Mouse (Mus musculus) erythroid progenitor cell, adult 5-6 weeks (primary cell): ENCODE results near the gene Gin1. TPM values are rescaled to one million over a fixed set of nuclear protein-coding genes. Genes with fewer than 3 reads are reported as not detected.

Source experiments
- ATAC-seq: replicated peaks from 2 replicates; pipeline ENCODE4 v1.8.0; 2016; ENCODE audit warnings: moderate number of reproducible peaks, mild to moderate bottlenecking, moderate TSS enrichment, inconsistent platforms; ENCODE audit not compliant: poor library complexity, low FRiP score, severe bottlenecking
- total RNA-seq, 2 experiments: library from RNA; stranded (forward) in 1 of 2; stranded (reverse) in 1 of 2; fragments of 150-400 nt in 1 of 2; fragments of 186-747, 209-891 nt in 1 of 2; gene quantifications; 2 replicates each; pipeline versions ENCODE4 v1.2.3 to v1.2.4; 2015 to 2017; ENCODE audit warnings: low replicate concordance in 2 of 2

Gin1 gene
- total RNA-seq, 2 experiments from 2014 or later = 21.6 to 24.3 TPM

DNA sequence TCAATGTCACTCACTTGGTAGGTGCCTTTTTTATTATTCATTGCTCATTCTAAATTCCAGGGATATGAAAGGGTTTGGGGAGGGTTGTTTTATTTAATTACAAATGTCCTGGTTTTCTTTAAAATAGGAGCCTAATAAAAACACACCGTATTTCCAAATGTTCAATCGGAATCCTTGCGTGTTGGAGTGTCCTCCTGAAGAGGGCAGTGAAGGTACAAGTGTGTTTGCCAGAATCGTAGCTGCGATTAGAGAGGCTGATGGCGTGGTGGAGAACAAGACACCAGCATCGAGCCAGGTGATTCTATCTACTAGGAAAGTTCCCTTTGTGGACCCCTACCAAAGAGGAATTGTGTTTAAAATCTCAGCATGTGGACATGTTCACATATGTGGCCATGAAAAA, 15.0 kb downstream of the Gin1 start:
- no peak for ATAC-seq

DNA sequence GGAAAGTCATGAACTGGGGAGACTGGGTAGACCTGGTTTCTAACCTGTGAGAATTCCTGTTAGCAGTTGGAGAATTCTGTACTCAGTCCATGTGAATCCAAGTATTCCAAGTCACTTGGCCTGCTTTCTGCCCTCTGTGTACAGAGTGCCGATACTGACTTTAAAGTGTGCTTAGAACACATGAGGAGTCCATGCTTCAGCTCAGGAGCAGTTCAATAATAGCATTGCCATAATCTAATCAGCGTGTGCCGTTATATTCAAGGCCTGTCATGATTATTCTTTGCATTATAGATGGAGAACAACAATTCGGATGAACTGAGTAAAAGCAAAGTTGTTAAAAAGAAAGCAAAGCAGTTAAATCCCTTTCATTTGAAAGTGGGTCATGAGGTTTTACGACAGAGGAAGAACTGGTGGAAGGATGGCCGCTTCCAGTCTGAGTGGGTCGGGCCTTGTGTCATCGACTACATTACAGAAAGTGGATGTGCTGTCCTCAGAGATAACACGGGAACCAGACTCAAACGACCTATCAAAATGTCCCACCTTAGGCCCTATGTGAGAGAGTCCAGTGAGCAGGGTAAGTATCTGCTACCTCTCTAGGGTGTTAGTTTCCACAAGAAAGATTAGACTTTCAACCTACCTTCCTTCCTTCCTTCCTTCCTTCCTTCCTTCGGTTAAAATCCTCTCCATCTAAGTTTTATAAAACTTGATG, 15.9 kb downstream of the Gin1 start:
- ATAC-seq = peak; percentile 90

DNA sequence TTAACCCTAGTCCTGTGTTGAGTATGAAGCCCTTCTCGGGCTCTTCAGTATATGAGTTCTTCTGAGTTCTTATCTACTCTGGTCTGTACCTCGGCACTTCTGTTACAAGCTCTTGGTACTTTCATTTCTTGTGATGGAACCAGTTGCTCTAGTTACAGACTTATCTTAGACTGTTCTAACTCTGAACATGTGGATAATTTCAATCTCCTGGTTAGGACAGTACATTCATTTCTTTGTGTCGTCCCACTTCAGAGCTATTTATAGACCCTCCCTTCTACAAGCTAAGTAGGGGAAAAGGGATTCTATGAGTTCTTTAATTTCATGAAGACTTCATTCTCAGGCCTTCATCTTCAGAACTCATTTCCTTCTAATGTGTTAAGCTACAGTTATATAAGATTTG, 17.7 kb downstream of the Gin1 start:
- no peak for ATAC-seq

DNA sequence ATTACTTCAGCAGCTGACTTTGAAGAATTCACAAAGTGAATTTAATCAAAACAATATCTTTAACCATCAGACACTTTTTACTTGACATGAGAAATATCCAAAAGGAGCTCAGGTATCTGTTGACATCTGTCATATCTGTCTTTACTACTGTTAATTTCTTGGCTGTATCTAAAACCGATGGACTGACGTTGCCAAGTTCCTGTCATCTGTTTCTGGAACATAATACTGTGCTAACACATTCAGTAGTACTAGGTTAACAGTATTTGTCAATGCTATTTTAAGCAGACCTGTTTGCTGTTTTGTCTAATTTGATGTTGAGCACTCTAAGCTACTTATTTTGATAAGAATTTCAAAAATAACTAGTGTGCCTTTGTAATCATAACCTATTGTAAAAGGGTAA, 18.5 kb downstream of the Gin1 start:
- ATAC-seq = no peak

DNA sequence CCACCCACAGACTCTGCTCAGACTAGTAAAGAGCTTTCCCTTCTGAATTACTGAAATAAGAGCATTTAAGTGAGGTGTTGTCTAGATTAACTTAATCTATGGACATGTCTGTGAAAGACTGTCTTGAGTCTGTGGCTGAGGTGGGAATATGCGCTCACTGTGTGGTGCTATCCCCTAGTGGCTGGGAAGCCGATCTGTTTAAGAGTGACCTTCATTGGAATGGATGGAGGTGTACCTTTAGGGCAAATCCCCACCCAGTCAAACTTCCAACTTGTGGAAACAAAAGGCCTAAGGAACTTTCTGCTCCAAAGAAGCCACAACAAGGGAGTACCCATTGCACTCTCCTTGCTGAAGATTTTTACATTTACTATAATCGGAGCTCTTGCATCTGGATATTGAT, 24.1 kb downstream of the Gin1 start:
- no peak for ATAC-seq

DNA sequence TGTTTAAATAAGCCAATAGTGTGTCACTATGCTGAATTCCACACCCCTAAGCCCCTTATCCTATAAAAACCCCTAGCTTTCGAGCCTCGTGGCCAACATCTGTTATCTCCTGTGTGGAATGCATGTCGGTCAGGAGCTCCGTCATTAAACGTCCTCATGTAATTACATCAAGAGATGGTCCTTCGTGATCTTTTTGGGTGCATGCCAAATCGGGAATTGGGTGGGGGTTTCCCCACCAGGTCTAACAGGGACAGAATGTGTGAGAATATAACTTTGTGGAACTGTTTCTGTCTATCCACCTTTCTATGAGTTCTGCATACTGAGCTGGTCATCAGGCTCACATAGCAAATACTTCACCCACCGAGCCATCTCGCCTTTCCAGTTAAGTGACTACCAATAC, 26.0 kb downstream of the Gin1 start:
- ATAC-seq = no peak

DNA sequence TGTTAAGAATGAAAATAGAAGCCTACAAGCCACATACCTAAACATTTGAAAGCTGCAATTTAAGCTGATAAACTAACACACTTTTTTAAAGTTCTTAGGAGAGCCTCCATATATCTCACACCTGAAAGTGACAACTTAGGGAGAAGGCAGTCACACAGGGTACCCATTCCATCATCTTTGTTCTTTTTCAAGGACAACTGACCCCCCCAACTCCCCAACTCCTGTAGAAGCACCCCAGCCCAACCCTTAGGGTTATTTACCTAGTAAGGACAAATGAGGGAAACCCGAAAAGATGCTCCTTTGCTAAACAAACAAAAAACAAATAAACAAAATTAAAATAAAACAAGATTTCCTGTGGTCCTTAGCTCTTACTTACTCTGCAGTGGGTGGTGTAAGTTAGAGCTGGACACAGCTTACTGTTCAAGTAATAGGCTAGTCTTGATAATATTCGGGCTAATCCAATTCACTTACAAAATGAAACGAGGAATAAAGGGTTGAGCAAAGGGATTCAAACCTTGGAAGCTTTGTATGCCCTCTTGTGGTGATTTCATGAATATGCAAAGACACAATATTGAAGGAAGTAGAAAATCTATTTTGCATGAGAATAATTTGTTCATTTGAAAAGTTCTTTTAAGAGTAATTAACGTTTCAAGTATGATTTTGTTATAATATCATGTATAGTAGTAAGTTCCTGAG, 32.4 kb downstream of the Gin1 start:
- ATAC-seq = no peak

DNA sequence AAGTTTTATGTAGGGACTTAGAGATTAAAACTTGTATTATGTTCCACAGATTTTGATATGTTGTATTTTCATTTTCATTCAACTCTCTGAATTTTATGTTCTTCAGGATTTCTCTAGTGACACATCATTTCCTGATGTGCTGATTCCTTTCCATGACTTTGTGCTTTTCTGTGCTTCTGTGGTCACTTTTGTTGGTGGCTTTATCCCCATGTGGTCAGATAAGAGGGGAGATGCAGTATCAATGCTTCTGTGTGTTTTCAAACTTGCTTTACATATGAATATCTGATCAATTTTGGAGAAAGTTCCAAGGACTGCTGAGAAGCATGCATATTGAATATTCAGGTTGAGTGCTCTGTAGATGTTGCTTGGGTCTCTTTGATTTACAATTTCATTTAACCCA, 34.5 kb downstream of the Gin1 start:
- ATAC-seq = no peak

DNA sequence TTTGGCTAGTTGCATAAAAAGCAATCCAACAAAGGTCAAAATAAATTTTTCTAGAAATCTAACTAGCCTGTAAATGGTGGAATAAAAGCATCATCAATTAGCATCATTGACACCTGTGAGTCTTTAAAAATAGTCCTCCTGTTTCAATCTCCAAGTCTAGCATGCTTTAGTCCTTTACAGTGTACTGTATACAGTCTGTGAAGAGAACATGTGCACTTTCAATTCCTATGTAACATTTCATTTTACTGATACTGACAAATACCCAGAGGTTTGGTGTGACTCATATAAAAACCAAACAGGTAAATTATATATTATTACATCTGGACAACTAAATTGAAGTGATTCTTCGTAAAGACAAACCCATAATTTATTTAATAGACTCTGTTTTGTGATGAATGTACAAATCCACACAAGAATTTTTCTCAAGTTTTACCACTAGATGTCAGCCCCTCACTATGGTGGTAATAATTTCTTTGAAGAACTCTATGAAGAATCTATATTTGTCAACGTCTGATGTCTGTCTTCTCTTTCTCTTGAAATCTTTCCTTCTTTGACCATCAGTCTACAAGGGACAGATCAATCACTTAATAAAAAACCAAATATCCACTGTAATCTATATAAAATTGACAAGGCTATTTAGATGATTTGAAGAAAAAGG, 39.4 kb downstream of the Gin1 start:
- no peak for ATAC-seq

DNA sequence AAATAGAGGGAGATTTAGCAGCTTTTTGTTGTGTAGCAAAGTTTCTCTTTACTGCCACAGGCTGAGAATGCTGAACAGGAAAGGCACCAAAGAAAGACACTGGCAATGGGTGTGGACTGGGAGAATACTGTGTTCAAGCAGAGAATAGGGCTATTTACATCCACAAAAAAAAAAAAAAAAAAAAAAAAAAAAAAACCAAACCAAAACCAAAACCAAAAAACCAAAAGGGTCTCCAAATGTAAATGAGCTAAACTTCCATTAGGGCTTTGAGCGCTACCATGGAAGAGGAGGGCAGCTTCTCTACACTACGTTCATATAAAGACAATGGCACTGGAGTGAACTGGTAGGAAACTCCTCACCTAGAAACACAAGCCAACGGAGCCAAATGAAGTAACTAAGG, 51.3 kb downstream of the Gin1 start:
- ATAC-seq = no peak

DNA sequence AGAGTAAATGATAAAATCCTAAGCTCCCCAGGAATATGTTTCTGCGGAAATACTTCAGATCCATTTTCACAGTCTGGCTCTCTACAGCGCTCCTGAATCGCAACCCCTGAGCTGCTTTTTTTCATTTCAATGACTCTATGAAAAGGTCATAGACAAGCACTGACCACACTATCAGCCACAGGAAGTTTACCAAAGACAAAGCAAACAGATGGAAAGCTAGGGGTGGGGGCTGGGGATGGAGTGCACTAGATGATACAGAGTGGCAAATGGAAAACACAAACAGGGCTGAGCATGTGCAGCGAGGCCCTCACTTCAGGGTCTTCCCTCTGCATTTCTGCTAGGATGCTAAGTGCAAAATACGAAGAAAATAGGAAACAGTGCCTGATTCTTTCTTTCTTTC, 52.2 kb downstream of the Gin1 start:
- ATAC-seq = no peak

DNA sequence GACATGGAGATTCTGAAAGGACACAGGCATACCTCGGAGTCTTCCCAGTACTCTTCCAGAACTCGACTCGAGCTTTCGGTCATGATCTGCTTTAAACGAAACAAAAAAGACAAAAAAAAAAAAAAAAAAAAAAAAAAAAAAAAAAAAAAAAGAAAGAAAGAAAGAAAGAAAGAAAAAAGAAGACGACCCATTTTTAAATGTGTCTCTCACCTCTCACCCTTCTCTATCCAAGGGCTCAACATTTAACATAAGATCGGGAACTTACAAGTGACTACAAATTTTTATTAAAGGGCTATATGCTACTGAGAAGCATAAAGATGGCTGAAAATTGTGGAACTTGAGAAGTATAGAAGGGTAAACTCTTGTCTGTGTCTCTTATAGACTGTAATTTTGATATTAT, 52.9 kb downstream of the Gin1 start:
- no peak for ATAC-seq

DNA sequence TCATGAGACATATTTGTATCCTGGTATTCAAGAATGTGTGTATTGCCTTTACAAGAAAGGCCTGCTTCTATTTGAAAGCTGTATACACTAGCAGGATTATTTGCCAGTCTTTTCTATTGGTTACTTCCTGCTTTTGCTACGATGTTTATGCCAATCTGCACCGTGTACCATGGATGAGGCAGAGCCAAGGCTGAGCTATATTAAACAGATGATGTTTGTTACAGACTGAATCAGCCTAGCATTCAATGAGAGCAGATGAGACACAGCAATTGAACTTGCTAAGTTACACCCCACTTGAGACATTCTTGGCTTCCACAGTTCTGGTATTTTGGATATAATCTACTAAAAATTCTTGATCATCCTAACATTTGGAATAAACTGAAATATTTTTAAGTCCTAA, 57.6 kb downstream of the Gin1 start:
- ATAC-seq = no peak

DNA sequence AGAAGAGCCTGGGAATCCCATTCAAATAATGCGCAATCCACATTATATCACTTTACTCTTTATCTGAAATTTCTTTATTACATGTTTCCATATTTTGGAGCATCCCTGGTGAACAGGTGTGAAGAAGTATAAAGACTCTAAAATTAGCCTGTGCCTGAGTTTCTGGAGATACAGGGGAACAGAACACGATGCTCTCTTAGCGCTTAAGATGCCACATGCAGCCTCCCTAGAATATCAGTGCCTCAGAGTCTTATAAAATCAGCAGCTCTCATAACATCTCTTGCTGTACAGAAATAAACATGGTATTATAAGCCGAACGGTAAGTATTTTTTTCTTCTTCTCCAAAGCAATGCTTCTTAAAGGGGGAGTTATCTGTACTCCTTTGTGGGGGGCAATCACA, 58.1 kb downstream of the Gin1 start:
- no peak for ATAC-seq

DNA sequence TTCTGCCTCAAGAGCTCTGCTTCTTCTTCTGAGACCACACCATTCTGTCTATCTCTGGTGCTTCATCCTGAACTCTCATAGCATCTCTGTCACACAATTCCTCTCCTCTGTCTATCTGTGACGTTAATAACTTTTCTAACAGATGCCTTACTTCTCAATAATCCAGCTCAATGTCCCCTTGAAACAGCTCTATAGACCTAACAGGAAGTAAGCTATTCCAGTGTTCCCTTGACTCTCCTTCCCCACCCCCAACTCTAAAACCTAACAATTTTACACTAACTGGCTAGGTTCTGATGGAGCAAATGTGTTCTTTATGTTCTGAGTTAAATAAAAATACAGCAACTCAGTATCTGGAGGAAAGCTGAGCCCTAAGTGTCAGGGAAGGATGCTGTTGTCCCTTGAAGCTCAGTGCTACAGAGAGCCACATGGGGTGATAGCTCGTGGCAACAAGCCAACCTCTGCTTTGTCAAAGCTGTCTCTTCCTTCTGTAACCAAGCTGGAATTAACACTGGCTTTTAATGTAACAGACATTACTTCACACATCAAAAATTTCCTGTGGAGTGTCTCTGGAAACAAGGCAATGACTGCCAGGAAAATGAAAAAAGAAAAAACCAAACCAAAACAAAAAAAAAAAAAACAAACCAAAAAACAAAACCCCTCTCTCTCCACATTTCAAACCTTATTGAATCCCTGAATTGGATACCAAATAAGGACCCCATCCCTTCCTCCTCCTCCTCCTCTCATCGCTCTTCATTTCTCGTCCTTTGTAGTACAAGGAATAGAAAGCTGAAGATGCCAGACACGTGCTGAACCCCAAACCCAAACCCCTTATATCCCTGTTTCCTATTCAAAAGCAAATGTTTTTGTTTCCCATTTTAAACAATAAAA, 63.7 kb downstream of the Gin1 start:
- ATAC-seq = no peak

DNA sequence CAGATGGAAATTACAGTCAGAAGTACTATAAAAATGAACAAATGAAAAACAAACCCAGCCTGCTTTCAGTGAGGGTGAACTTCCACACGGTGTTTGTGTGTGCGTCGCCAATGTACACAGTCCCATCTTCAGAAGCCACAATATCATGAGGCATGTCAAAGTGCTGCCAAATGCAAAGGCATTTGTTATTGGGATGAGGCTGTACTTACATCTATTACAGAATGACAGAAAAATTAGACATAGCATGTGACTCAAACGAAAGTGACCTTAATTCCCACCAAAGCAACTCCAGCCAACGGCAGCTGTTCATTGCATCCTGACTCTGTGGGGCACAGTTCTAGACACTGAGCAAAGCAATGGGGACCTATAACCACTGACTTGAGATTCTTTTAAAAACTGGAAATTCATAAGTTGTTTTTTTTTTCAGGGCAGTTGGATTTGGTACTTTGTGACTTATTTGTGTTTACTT, 64.4 kb downstream of the Gin1 start:
- no peak for ATAC-seq
